Mouse (Mus musculus): ENCODE data around the gene Spint5. TPM values are rescaled to one million over a fixed set of nuclear protein-coding genes. Genes with fewer than 3 reads are reported as not detected.
"Not testable (repeated sequence)": the region's sequence is repeated elsewhere in the genome, so short reads cannot be mapped to it uniquely, and the experiment has no call there.

Gene Spint5
- polyA plus RNA-seq, 1 experiment from 2014 or later = not detected

DNA sequence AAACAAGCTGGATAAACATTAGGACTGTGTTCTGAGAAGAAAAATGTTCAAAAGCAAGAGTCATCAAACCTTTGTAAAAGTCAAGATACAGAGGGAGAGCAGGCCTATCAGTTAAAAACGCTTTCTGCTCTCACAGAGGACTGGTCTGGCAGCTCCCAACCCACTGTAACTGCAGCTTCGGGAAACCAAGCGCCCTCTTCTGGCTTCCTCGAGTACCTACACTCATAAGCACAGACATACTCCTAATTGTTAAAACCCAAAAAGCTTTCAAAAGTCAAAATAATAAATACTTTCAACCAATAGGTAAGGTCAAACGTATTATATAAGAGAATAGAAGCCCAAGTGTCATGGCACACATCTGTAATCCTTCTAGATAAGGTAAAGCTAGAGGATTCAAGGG, 10.9 kb upstream of the Spint5 start:
- Histone ChIP-seq H3K4me2 (replicated peaks) (no peak overlapping the region), H3K27me3 (no peaks in the 10 kb centered on the region), H3K4me3 (no peak overlapping the region), H3K27ac (replicated peaks) (no peak overlapping the region), H3K36me3 (no peaks in the 10 kb centered on the region), H3K9me3 (no peaks in the 10 kb centered on the region), H3K4me1 (no peaks in the 10 kb centered on the region), H3K9ac (replicated peaks) (no peak overlapping the region)
- WGBS = 79% methylated on average over 5 of the region's 5 CpGs
- no peak for ATAC-seq (replicated peaks)

DNA sequence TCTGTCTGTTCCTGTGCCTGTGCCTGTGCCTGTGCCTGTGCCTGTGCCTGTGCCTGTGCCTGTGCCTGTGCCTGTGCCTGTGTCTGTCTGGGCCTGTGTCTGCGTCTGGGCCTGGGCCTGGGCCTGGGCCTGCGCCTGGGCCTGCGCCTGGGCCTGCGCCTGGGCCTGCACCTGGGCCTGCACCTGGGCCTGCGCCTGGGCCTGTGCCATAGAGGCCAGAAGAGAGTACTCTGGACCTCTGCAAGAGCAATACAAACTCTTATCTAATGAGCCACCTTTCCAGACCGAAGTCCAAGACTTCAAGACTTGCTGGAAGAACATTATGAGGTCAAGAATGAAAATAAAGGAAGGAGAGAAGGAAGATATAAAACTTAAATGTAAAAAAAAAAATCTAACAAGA, 9.8 kb upstream of the Spint5 start:
- no peaks in the 10 kb centered on the region for H3K4me1 ChIP-seq
- no peak for ATAC-seq (replicated peaks)
- H3K9ac ChIP-seq (replicated peaks) = no peak overlapping the region
- H3K9me3 ChIP-seq = no peaks in the 10 kb centered on the region
- no peak overlapping the region for H3K27ac ChIP-seq (replicated peaks)
- H3K4me3 ChIP-seq = no peak overlapping the region
- no peak overlapping the region for H3K4me2 ChIP-seq (replicated peaks)
- H3K27me3 ChIP-seq = no peaks in the 10 kb centered on the region
- H3K36me3 ChIP-seq = no peaks in the 10 kb centered on the region
- 91% methylated on average over 6 of the region's 6 CpGs for WGBS

DNA sequence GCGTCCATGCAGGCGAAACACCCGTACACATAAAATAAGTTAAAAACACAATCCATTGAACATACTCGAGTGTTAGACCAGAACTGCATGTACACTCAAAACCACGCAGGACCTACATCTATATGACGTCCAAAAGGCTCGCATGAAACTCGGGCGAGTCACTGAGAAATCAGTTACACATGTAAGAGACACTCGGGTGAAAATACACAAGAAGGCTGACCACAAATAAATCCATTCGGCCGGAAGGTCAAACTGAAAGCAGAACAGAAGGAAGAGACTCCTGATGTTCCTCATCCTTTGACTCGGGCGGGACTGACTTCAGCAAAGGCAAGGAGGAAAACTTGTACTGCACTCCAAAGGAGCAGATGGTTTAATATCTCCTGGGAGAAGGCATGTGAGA, 9.1 kb upstream of the Spint5 start:
- no peaks in the 10 kb centered on the region for H3K9me3 ChIP-seq
- no peak overlapping the region for H3K4me2 ChIP-seq (replicated peaks)
- no peak overlapping the region for H3K4me3 ChIP-seq
- H3K9ac ChIP-seq (replicated peaks) = no peak overlapping the region
- no peak for ATAC-seq (replicated peaks)
- no peaks in the 10 kb centered on the region for H3K27me3 ChIP-seq
- no peaks in the 10 kb centered on the region for H3K36me3 ChIP-seq
- WGBS = 94% methylated on average over 14 of the region's 14 CpGs
- no peak overlapping the region for H3K27ac ChIP-seq (replicated peaks)
- H3K4me1 ChIP-seq = no peaks in the 10 kb centered on the region

DNA sequence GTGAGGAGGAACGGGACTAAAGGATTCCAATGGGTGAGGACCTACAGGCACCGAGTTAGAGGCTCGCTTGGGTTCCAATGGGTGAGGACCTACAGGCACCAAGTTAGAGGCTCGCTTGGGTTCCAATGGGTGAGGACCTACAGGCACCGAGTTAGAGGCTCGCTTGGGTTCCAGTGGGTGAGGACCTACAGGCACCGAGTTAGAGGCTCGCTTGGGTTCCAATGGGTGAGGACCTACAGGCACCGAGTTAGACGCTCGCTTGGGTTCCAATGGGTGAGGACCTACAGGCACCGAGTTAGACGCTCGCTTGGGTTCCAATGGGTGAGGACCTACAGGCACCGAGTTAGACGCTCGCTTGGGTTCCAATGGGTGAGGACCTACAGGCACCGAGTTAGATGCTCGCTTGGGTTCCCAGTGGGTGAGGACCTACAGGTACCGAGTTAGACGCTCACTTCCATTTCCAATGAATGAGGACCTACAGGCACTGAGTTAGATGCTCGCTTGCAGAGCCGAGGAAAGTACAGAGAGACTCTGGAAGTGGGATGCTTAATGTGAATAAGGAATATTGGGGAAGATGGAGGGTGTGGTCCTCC, 1.2 kb downstream of the Spint5 start:
- H3K9me3 ChIP-seq; H3K4me1 ChIP-seq; H3K4me3 ChIP-seq; H3K27me3 ChIP-seq; H3K27ac ChIP-seq (replicated peaks); H3K9ac ChIP-seq (replicated peaks); ATAC-seq (replicated peaks); H3K36me3 ChIP-seq; H3K4me2 ChIP-seq (replicated peaks): not testable (repeated sequence)
- WGBS = 94% methylated on average over 23 of the region's 23 CpGs

DNA sequence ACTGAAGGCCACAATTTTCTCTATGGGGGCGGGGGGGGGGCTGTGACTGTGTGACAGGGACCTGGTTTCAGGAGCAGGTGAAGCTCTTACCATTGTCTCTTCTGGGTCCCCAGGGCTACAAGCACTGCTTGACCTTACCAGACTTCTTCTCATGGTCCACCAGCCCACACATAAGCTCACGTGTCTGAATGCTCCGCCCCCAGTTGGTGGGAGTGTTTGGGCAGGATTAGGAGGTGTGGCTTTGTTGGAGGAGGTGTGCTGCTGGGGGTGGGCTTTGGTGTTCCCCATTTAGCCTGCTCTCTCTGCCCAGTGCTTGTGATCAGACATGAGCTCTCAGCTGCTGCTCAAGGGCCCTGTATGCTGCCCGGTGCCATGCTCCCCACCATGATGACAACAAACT, 8.2 kb downstream of the Spint5 start:
- Histone ChIP-seq H3K4me1 (no peaks in the 10 kb centered on the region), H3K36me3 (no peaks in the 10 kb centered on the region), H3K4me3 (no peak overlapping the region), H3K9me3 (no peaks in the 10 kb centered on the region), H3K4me2 (replicated peaks) (no peak overlapping the region), H3K27me3 (no peaks in the 10 kb centered on the region), H3K27ac (replicated peaks) (no peak overlapping the region), H3K9ac (replicated peaks) (no peak overlapping the region)
- WGBS = 68% methylated on average over 4 of the region's 4 CpGs
- ATAC-seq (replicated peaks) = no peak

DNA sequence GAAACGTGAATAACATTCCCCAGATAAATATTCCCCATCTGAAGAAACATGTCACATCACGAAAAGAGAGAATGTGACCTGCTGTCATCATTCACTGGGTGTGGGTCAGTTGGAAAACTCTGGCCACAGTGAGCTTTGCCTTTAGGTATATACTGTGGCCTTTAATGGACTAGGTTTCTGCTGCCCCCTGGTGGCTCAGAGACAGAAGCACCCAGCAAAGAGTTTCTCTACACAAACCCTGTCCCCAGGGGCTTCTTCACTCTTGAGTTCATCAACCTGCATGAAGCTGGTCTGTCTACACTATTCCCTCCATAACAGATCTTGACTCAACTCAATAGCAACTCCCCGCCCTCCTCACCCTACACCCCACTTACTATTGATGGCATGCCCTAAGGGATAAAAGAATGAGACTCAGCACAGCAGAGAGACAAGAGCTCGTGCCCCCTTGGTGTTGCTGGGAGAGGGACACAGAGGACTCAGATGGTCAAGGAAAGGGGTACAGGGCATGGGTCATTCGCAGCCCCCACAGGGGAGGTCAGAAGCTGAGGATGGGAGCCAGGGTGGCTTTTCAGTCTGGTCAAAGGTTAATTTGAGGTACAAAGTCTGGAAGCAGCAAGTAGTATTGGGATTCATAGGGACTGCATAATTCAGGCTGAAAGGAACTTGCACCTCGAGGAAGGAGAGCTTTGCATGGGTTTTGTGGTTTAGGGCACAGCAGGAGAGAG, 11.0 kb downstream of the Spint5 start:
- H3K9ac ChIP-seq (replicated peaks) = no peak overlapping the region
- H3K4me3 ChIP-seq = no peak overlapping the region
- H3K27ac ChIP-seq (replicated peaks) = no peak overlapping the region
- H3K4me2 ChIP-seq (replicated peaks) = no peak overlapping the region
- no peaks in the 10 kb centered on the region for H3K9me3 ChIP-seq
- no peaks in the 10 kb centered on the region for H3K27me3 ChIP-seq
- H3K4me1 ChIP-seq = no peaks in the 10 kb centered on the region
- no peaks in the 10 kb centered on the region for H3K36me3 ChIP-seq
- no peak for ATAC-seq (replicated peaks)
- WGBS = 31% methylated on average over 6 of the region's 6 CpGs

DNA sequence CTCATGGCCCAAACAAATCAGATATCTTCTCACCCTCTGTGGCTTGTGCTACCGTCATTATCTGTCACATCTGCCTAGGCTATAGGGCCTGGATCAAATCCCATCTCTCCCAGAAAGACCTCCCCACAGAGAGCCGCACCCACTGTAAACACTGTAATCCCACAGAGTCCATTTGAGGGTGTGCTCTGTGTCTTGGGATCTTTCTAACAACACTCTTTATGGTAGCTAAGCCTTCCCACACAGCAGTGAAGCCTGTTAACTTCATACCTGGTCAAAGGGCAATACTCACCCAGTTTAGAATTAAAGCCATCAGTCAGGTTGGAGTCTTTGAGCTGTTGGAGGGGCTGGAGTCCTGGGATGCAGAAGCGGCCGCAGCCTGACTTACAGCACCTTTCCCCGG, 16.6 kb downstream of the Spint5 start:
- H3K4me1 ChIP-seq = no peaks in the 10 kb centered on the region
- H3K4me2 ChIP-seq (replicated peaks) = no peak overlapping the region
- H3K36me3 ChIP-seq = no peaks in the 10 kb centered on the region
- H3K9me3 ChIP-seq = no peaks in the 10 kb centered on the region
- H3K27ac ChIP-seq (replicated peaks) = no peak overlapping the region
- 82% methylated on average over 5 of the region's 5 CpGs for WGBS
- H3K27me3 ChIP-seq = no peaks in the 10 kb centered on the region
- no peak for ATAC-seq (replicated peaks)
- no peak overlapping the region for H3K4me3 ChIP-seq
- H3K9ac ChIP-seq (replicated peaks) = no peak overlapping the region

DNA sequence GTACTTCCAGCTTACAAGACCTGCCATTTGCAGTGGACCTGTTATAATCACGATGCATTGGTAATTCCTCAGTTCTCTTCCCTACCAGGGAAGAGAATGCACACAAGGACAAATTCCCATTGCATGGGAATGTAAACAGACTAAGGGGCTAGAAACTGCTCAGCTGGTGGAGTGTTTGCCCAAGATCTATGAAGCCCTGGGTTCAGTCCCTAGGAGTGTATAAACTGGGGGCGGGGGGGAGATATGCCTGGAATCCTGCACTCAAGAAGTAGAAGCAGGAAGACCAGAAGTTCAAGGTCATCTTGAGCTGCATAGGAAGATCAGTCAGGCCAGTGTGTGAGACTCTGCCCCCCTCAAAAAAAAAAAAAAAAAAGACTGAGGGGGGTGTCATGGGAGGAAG, 18.2 kb downstream of the Spint5 start:
- Histone ChIP-seq H3K27me3 (no peaks in the 10 kb centered on the region), H3K9ac (replicated peaks) (no peak overlapping the region), H3K27ac (replicated peaks) (no peak overlapping the region), H3K4me2 (replicated peaks) (no peak overlapping the region), H3K4me3 (no peak overlapping the region), H3K4me1 (no peaks in the 10 kb centered on the region), H3K9me3 (no peaks in the 10 kb centered on the region), H3K36me3 (no peaks in the 10 kb centered on the region)
- no peak for ATAC-seq (replicated peaks)
- WGBS = 87% methylated on average over 2 of the region's 2 CpGs

DNA sequence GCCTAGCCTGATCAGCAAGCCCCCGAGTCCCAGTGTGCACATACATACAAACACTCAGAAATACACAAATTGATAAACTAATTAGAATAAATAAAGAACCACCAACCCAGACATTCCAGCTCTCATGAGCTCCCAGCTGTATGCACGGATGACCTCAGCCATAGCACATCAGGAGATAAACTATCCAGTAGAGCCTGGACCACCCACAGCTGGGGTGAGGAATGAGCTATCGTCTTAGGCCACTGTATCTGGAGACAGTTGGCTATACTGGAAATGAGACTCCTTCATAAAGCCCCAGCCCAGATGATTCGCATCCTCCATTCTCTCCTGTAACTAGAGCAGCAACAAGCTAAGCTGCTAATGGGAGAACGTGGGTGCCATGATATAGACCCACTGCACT, 19.7 kb downstream of the Spint5 start:
- Histone ChIP-seq H3K4me3 (no peak overlapping the region), H3K4me1 (no peaks in the 10 kb centered on the region), H3K36me3 (no peaks in the 10 kb centered on the region), H3K27ac (replicated peaks) (no peak overlapping the region), H3K9ac (replicated peaks) (no peak overlapping the region), H3K27me3 (no peaks in the 10 kb centered on the region), H3K4me2 (replicated peaks) (no peak overlapping the region), H3K9me3 (no peaks in the 10 kb centered on the region)
- ATAC-seq (replicated peaks) = no peak
- WGBS = 84% methylated on average over 5 of the region's 5 CpGs

DNA sequence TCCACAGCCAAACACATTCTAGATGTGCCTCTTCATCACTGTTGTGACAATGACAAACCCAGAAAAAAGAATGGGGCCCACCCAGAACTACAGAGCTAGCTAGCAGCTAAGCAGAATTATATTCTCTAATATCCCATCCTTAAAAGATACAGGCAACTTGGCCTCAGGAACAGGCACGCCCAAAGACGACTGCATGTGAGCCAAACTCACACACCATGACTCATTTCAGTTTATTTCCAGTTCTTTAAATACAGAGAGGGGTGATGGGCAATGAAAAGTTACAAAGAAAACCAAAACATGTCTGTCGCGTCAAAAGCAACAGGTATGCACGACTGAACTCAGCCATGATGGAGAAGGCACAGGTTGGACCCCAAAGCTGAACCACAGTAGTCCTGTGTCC, 20.3 kb downstream of the Spint5 start:
- ATAC-seq (replicated peaks) = no peak
- Histone ChIP-seq H3K4me3 (no peak overlapping the region), H3K9me3 (no peaks in the 10 kb centered on the region), H3K9ac (replicated peaks) (no peak overlapping the region), H3K4me1 (no peaks in the 10 kb centered on the region), H3K27me3 (no peaks in the 10 kb centered on the region), H3K4me2 (replicated peaks) (no peak overlapping the region), H3K36me3 (no peaks in the 10 kb centered on the region), H3K27ac (replicated peaks) (no peak overlapping the region)
- 92% methylated on average over 5 of the region's 5 CpGs for WGBS

DNA sequence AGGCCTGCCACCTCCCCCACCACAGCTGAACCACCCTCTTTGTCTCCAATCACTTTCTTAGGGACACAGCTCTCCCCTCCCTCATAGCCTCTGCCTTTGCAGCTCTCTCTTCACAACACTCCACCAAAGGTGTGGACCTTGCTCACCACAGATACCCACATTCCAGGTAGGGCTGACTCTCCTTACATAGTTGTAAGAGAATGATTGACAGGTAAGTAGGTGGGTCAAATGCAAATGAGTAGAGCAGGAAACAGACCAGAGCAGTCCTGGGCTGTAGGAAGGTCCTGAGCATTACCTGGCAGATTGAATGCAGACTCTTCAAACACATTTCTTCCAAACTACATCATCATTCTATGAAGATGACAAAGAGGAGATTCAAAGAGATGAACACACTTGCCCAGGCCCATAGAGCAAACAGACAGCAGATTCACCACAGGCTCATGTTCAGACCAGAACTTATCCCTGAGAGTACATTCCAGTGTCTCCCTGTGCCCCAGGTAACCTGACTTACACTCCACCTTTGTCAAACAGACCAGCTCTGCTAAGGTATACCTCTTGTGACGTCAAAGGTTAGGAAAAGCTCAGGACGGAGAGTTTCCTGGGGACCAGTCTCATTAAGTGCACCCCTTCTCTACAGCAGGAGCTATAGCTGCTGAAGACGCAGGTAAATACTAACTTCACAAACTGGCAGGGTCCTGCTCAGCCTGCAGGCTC, 22.4 kb downstream of the Spint5 start:
- Histone ChIP-seq H3K27me3 (no peaks in the 10 kb centered on the region), H3K36me3 (no peaks in the 10 kb centered on the region), H3K27ac (replicated peaks) (no peak overlapping the region), H3K9me3 (no peaks in the 10 kb centered on the region), H3K9ac (replicated peaks) (no peak overlapping the region), H3K4me1 (no peaks in the 10 kb centered on the region), H3K4me3 (no peak overlapping the region), H3K4me2 (replicated peaks) (no peak overlapping the region)
- 70% methylated on average over 3 of the region's 3 CpGs for WGBS
- no peak for ATAC-seq (replicated peaks)

DNA sequence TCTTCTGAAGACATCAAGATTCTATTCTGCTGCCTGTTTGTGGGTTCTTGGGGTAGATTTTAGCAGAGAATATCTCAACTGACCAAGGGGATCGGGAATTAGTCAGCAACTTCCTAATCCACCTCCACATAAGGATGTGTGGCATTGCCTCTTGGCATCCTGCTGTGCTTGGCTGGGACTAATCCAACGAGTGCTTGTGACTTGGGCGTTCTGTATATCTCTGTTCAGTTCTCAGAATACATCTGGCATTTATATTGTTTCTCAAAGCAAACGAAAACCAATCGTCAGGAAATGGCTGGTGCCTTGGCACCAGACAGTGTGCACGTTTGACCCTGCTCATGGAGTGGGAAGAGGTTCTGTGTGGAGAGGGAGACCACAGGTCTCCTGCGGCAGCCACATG, 24.8 kb downstream of the Spint5 start:
- Histone ChIP-seq H3K36me3 (no peaks in the 10 kb centered on the region), H3K9ac (replicated peaks) (no peak overlapping the region), H3K27me3 (no peaks in the 10 kb centered on the region), H3K9me3 (no peaks in the 10 kb centered on the region), H3K4me3 (no peak overlapping the region), H3K4me1 (peaks cover 2% of the 10 kb centered on the region), H3K4me2 (replicated peaks) (no peak overlapping the region), H3K27ac (replicated peaks) (no peak overlapping the region)
- ATAC-seq (replicated peaks) = no peak
- WGBS = 62% methylated on average over 7 of the region's 7 CpGs

All from forebrain, embryonic 15.5 days (tissue).